Mouse (Mus musculus) CH12.LX (cell line): ENCODE data around the gene 1700012B09Rik. TPM values are rescaled to one million over a fixed set of nuclear protein-coding genes. Genes with fewer than 3 reads are reported as not detected.

ENCODE experiments used
- DNase-seq: peaks from one replicate; pipeline ENCODE4 v3.0.0-alpha.2; 2013; ENCODE audit errors: extremely low read depth
- H3K27ac ChIP-seq: 2 replicates; pipeline ENCODE4 v1.5.1; 2012; ENCODE audit warnings: low read depth, mild to moderate bottlenecking, control low read depth, moderate library complexity; ENCODE audit not compliant: insufficient read depth
- H3K27me3 ChIP-seq: replicated peaks from 2 replicates; pipeline ENCODE3; 2012; ENCODE audit warnings: inconsistent platforms
- H3K36me3 ChIP-seq, 2 experiments: replicated peaks in 1 of 2; 2 replicates each; pipeline versions ENCODE3 to v1.6.1; 2012; ENCODE audit warnings: inconsistent platforms in 1 of 2, low read length in 1 of 2, mild to moderate bottlenecking in 1 of 2, mixed read lengths in 1 of 2, moderate library complexity in 1 of 2; ENCODE audit not compliant: control insufficient read depth in 1 of 2, insufficient read depth in 1 of 2
- H3K4me1 ChIP-seq, 2 experiments: 2 replicates each; pipeline ENCODE4 v1.6.1; 2012; ENCODE audit warnings: inconsistent platforms in 1 of 2, moderate library complexity in 1 of 2; ENCODE audit not compliant: insufficient read depth in 2 of 2, control insufficient read depth in 1 of 2
- H3K4me2 ChIP-seq: 2 replicates; pipeline ENCODE4 v1.6.1; 2012; ENCODE audit warnings: low read depth, mild to moderate bottlenecking, control low read depth; ENCODE audit not compliant: poor library complexity, insufficient read depth, severe bottlenecking
- H3K4me3 ChIP-seq, 3 experiments: fragments of 150-350 bp in 1 of 3; sonication (generic) in 1 of 3; replicated peaks in 1 of 3; 2 replicates each; pipeline versions ENCODE3 to v1.5.1; 2011 to 2012; ENCODE audit warnings: low read depth in 2 of 3, low read length in 2 of 3, mild to moderate bottlenecking in 2 of 3, moderate library complexity in 2 of 3, control low read depth in 1 of 3, improper control_type of control experiment in 1 of 3, inconsistent platforms in 1 of 3, mixed read lengths in 1 of 3; ENCODE audit not compliant: poor library complexity in 1 of 3
- H3K79me2 ChIP-seq: replicated peaks from 2 replicates; pipeline ENCODE4 v1.6.1; 2012; ENCODE audit warnings: mild to moderate bottlenecking, moderate library complexity; ENCODE audit not compliant: control insufficient read depth, poor library complexity, insufficient read depth, severe bottlenecking; ENCODE audit errors: extremely low read depth
- H3K9ac ChIP-seq: 2 replicates; pipeline ENCODE4 v1.6.1; 2012; ENCODE audit warnings: low read depth, mild to moderate bottlenecking, control low read depth, moderate library complexity; ENCODE audit not compliant: insufficient read depth
- H3K9me3 ChIP-seq: replicated peaks from 2 replicates; pipeline ENCODE3; 2012; ENCODE audit warnings: low read length, inconsistent platforms, mixed read lengths
- BHLHE40 ChIP-seq: IDR thresholded peaks from 2 replicates; pipeline ENCODE4 v1.6.1; 2011; ENCODE audit warnings: mild to moderate bottlenecking, low read depth, low read length, improper control_type of control experiment
- CHD1 ChIP-seq: IDR thresholded peaks from 2 replicates; pipeline ENCODE4 v1.6.1; 2012; ENCODE audit warnings: low read depth, low read length, improper control_type of control experiment, inconsistent platforms
- CHD2 ChIP-seq: IDR thresholded peaks from 2 replicates; pipeline ENCODE4 v1.6.1; 2011; ENCODE audit warnings: low read length, improper control_type of control experiment
- ELF1 ChIP-seq: IDR thresholded peaks from 2 replicates; pipeline ENCODE4 v1.6.1; 2014; ENCODE audit warnings: low read depth, mild to moderate bottlenecking, inconsistent platforms, low read length, improper control_type of control experiment
- ETS1 ChIP-seq: conservative IDR thresholded peaks from 2 replicates; pipeline ENCODE4 v1.6.1; 2012; ENCODE audit warnings: low read depth, mild to moderate bottlenecking, inconsistent platforms, low read length, improper control_type of control experiment, moderate library complexity
- IRF4 ChIP-seq: IDR thresholded peaks from 2 replicates; pipeline ENCODE4 v1.6.1; 2014; ENCODE audit warnings: low read depth, mild to moderate bottlenecking, inconsistent platforms, low read length, improper control_type of control experiment
- JUN ChIP-seq: IDR thresholded peaks from 2 replicates; pipeline ENCODE4 v1.6.1; 2011; ENCODE audit warnings: low read depth, mild to moderate bottlenecking, low read length, improper control_type of control experiment, moderate library complexity; ENCODE audit not compliant: insufficient read depth
- JUND ChIP-seq: conservative IDR thresholded peaks from 2 replicates; pipeline ENCODE4 v1.6.1; 2011; ENCODE audit warnings: low read depth, low read length, improper control_type of control experiment
- KAT2A ChIP-seq: IDR thresholded peaks from 2 replicates; pipeline ENCODE4 v1.6.1; 2012; ENCODE audit warnings: low read length, improper control_type of control experiment, inconsistent platforms; ENCODE audit not compliant: insufficient replicate concordance
- MAFK ChIP-seq: IDR thresholded peaks from 2 replicates; pipeline ENCODE4 v1.6.1; 2011; ENCODE audit warnings: low read length, improper control_type of control experiment; ENCODE audit not compliant: insufficient replicate concordance
- MAX ChIP-seq: IDR thresholded peaks from 2 replicates; pipeline ENCODE4 v1.6.1; 2011; ENCODE audit warnings: low read length, improper control_type of control experiment
- MAZ ChIP-seq: IDR thresholded peaks from 2 replicates; pipeline ENCODE4 v1.6.1; 2012; ENCODE audit warnings: low read depth, mild to moderate bottlenecking, inconsistent platforms, low read length, improper control_type of control experiment, moderate library complexity
- MEF2A ChIP-seq: IDR thresholded peaks from 2 replicates; pipeline ENCODE4 v1.6.1; 2014; ENCODE audit warnings: low read depth, mild to moderate bottlenecking, inconsistent platforms, low read length, improper control_type of control experiment, borderline replicate concordance
- MXI1 ChIP-seq: IDR thresholded peaks from 2 replicates; pipeline ENCODE4 v1.6.1; 2011; ENCODE audit warnings: mild to moderate bottlenecking, low read depth, low read length, improper control_type of control experiment
- NRF1 ChIP-seq: IDR thresholded peaks from 2 replicates; pipeline ENCODE4 v1.6.1; 2014; ENCODE audit warnings: low read depth, mild to moderate bottlenecking, inconsistent platforms, low read length, improper control_type of control experiment, moderate library complexity
- PAX5 ChIP-seq: IDR thresholded peaks from 2 replicates; pipeline ENCODE4 v1.6.1; 2012; ENCODE audit warnings: low read length, inconsistent platforms, mixed read lengths
- POLR2A ChIP-seq: IDR thresholded peaks from 2 replicates; pipeline ENCODE4 v1.6.1; 2011; ENCODE audit warnings: low read depth, mild to moderate bottlenecking, improper control_type of control experiment, low read length
- POLR2AphosphoS2 ChIP-seq: IDR thresholded peaks from 2 replicates; pipeline ENCODE4 v1.6.1; 2011; ENCODE audit warnings: low read depth, low read length, improper control_type of control experiment
- RCOR1 ChIP-seq: conservative IDR thresholded peaks from 2 replicates; pipeline ENCODE4 v1.6.1; 2012; ENCODE audit warnings: low read depth, mild to moderate bottlenecking, inconsistent platforms, low read length, improper control_type of control experiment
- SMC3 ChIP-seq: IDR thresholded peaks from 2 replicates; pipeline ENCODE4 v1.6.1; 2011; ENCODE audit warnings: low read depth, low read length, improper control_type of control experiment
- TBP ChIP-seq: conservative IDR thresholded peaks from 2 replicates; pipeline ENCODE4 v1.6.1; 2011; ENCODE audit warnings: low read depth, low read length, improper control_type of control experiment
- USF2 ChIP-seq: conservative IDR thresholded peaks from 2 replicates; pipeline ENCODE4 v1.6.1; 2011; ENCODE audit warnings: low read depth, low read length, improper control_type of control experiment
- ZKSCAN1 ChIP-seq: IDR thresholded peaks from 2 replicates; pipeline ENCODE4 v1.6.1; 2012; ENCODE audit warnings: low read depth, inconsistent platforms, low read length, improper control_type of control experiment, borderline replicate concordance
- ZMIZ1 ChIP-seq: IDR thresholded peaks from 2 replicates; pipeline ENCODE4 v1.6.1; 2012; ENCODE audit warnings: low read depth, mild to moderate bottlenecking, inconsistent platforms, low read length, improper control_type of control experiment
- dilution Hi-C: fragments of 300-500 bp; cut with MboI; formaldehyde crosslinking; loops from 2 replicates; pipeline ENCODE4 v1.14.3; 2020; ENCODE audit warnings: low sequenced_read_pairs; ENCODE audit not compliant: extremely low pct_unique_long_range_greater_than_20kb, extremely low pct_ligation_motif_present
- in situ Hi-C: fragments of 300-500 bp; cut with MboI; formaldehyde crosslinking; loops from 3 replicates; pipeline ENCODE4 v1.14.3; 2019; ENCODE audit warnings: low sequenced_read_pairs, low pct_ligation_motif_present, low pct_unique_long_range_greater_than_20kb, mixed read lengths
- polyA plus RNA-seq: library from polyadenylated mRNA; unstranded; fragments of >175 nt; gene quantifications from 2 replicates; pipeline ENCODE4 v1.2.1, GENCODE M21; 2012; ENCODE audit warnings: low read depth; ENCODE audit not compliant: insufficient read length
- total RNA-seq, 2 experiments: library from RNA; depleted of rRNA; stranded (reverse); fragments of 300-350 nt in 1 of 2; fragments of >200 nt in 1 of 2; gene quantifications; 2 replicates each; pipeline ENCODE4 v1.2.3; 2012 to 2014

Gene 1700012B09Rik
- total and polyA plus RNA-seq, 3 experiments: not detected

GRCm38 (mm10) chr9:14784039-14785002 is 13.5 kb upstream of the 1700012B09Rik start, which contains the start of the genes Mre11a and Ankrd49 (continued):
- TF ChIP-seq RCOR1: 0 out of 2 replicates have a peak, but pooled peaks have one; percentile 6
- peak; percentile 13; the same call in 1 of the 2 replicates for TF ChIP-seq IRF4
- TF ChIP-seq ZKSCAN1: no peak
- TF ChIP-seq SMC3: no peak
- no peak for TF ChIP-seq PAX5
- TF ChIP-seq MAZ: no peak
- TF ChIP-seq CHD1: peak; percentile 23; the same call in 1 of the 2 replicates
- peak; percentile 27; the same call in 1 of the 2 replicates for TF ChIP-seq NRF1
- TF ChIP-seq CHD2: peak; percentile 100
- peak; percentile 87 for TF ChIP-seq MAX
- no peak for TF ChIP-seq USF2
- TF ChIP-seq POLR2A: peak; percentile 87
- TF ChIP-seq MAFK: no peak
- peak; percentile 82; the same call in 1 of the 2 replicates for TF ChIP-seq KAT2A
- peak; percentile 89 for TF ChIP-seq MXI1
- TF ChIP-seq TBP: peak; percentile 67

- dilution Hi-C loops: no loop called here
- TF ChIP-seq MAFK (no peak), JUND (no peak), MXI1 (no peak), JUN (no peak), BHLHE40 (no peak), ETS1 (no peak), USF2 (no peak), TBP (no peak), ZMIZ1 (0 out of 2 replicates have a peak, but pooled peaks have one; percentile 35), MEF2A (no peak), ZKSCAN1 (no peak), POLR2AphosphoS2 (0 out of 2 replicates have a peak, but pooled peaks have one; percentile 54), POLR2A (no peak), ELF1 (no peak), PAX5 (no peak)
- TF ChIP-seq, all 38 proteins: peak for 2
- Histone ChIP-seq H3K4me2 (no peak overlapping the region), H3K36me3 (peaks cover 18 to 37% of the 10 kb centered on the region in 2 experiments), H3K79me2 (no peaks in the 10 kb centered on the region), H3K4me3 (no peak overlapping the region), H3K27me3 (no peaks in the 10 kb centered on the region), H3K9ac (no peak overlapping the region), H3K4me1 (peaks cover 0 to 30% of the 10 kb centered on the region in 2 experiments; a peak in 2 of 4 replicates), H3K27ac (no peak overlapping the region), H3K9me3 (no peaks in the 10 kb centered on the region)
- in situ Hi-C loops: loop anchor here (5.0 kb wide), 1 partner anchor 239 kb away; no protein-coding TSS in a partner anchor
- no peak for DNase-seq
These were observed 7.5 kb upstream of the 1700012B09Rik start for GRCm38 (mm10) chr9:14778341-14778740.
